Mouse (Mus musculus): ENCODE results near the gene Tmem189. TPM values are rescaled to one million over a fixed set of nuclear protein-coding genes. Genes with fewer than 3 reads are reported as not detected.
"Not testable (repeated sequence)": the region's sequence is repeated elsewhere in the genome, so short reads cannot be mapped to it uniquely, and the experiment has no call there.

Gene Tmem189
- polyA plus RNA-seq, 1 experiment: 88.8 TPM

DNA sequence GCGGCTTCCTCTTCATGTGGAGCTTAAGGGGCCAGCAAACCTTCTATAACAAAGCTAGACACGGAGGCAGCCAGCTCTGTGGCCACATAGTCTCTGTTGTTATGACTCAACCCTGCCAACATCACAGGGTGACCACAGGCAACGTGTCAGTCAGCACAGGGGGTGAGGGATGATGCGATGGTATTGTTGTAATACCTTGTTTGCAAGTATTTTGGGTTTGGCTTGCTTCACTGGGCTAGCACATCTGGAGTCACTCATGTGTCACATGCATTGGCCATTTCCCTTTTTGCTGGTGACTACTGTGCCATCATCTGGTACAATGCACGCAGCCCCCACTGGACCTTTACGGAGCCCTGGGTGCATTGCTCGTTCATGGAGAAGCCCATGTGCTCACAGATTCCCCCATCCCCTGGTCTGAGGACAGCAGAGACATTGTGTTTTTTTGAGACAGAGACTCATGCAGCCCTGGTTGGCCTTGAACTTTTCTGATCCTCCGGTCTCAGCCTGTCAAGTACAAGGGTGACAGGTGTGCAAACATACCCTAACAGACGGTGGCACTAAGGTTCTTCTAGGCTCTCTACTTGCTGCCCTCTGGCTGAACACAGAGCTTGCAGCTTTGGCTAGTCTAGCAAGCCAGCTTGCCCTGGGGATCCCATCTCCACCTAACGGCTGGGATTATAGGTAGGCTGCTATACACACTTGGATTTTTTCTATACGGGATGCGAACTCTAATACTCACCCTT lies 40.2 kb downstream of the Tmem189 start:
- TF ChIP-seq CTCF (IDR thresholded peaks at IDR 0.05; ENCODE audit: extremely low read depth, insufficient read depth, low read length): no peak
- TF ChIP-seq POLR2A (IDR thresholded peaks at IDR 0.05; ENCODE audit: extremely low read depth, insufficient read depth, low read length): no peak
- H3K4me1 ChIP-seq (ENCODE audit: control insufficient read depth, insufficient read depth, low read length): peaks cover 2% of the 10 kb centered on the region; the same call in 1 of the 2 replicates
- no peak overlapping the region for H3K27ac ChIP-seq (ENCODE audit: insufficient read depth, low read length)
- H3K4me3 ChIP-seq (ENCODE audit: insufficient read depth, low read length): no peak overlapping the region

GRCm38 (mm10) chr2:167646411-167646810 lies 43.2 kb downstream of the Tmem189 start:
- H3K4me1 ChIP-seq (ENCODE audit: control insufficient read depth, insufficient read depth, low read length): peaks cover 2% of the 10 kb centered on the region; the same call in 1 of the 2 replicates
- TF ChIP-seq POLR2A (IDR thresholded peaks at IDR 0.05; ENCODE audit: extremely low read depth, insufficient read depth, low read length): no peak
- no peak for TF ChIP-seq CTCF (IDR thresholded peaks at IDR 0.05; ENCODE audit: extremely low read depth, insufficient read depth, low read length)

GRCm38 (mm10) chr2:167643356-167644052 lies 46.1 kb downstream of the Tmem189 start:
- H3K4me3 ChIP-seq (ENCODE audit: insufficient read depth, low read length); H3K27ac ChIP-seq (ENCODE audit: insufficient read depth, low read length); H3K4me1 ChIP-seq (ENCODE audit: control insufficient read depth, insufficient read depth, low read length): not testable (repeated sequence)

More at GRCm38 (mm10) chr2:167646411-167646810, 43.2 kb downstream of the Tmem189 start:
- Histone ChIP-seq H3K4me3 (ENCODE audit: insufficient read depth, low read length) (no peak overlapping the region), H3K27ac (ENCODE audit: insufficient read depth, low read length) (no peak overlapping the region)

DNA sequence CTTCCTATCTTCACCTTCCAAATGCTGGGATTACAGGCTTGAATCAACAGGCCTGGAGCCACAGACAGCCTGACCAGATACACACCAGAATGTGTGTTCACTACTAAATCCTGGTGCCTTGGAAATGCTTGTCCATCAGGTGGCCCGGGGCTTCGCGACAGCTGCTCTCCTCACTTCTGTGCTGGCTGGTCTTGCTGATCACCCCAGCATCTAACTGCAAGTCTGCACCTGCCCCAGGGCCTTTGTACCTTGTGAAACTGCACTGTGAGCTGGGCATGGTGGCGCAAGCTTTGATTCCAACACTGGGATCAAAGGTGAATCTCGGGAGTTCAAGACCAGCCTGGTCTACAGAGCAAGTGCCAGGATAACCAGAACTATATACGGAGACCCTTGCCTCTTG lies 47.5 kb downstream of the Tmem189 start:
- Histone ChIP-seq H3K4me3 (ENCODE audit: insufficient read depth, low read length) (no peak overlapping the region), H3K27ac (ENCODE audit: insufficient read depth, low read length) (no peak overlapping the region), H3K4me1 (ENCODE audit: control insufficient read depth, insufficient read depth, low read length) (no peaks in the 10 kb centered on the region)
- TF ChIP-seq CTCF (IDR thresholded peaks at IDR 0.05; ENCODE audit: extremely low read depth, insufficient read depth, low read length): no peak
- no peak for TF ChIP-seq POLR2A (IDR thresholded peaks at IDR 0.05; ENCODE audit: extremely low read depth, insufficient read depth, low read length)

- Histone ChIP-seq H3K27ac (ENCODE audit: insufficient read depth, low read length) (no peak overlapping the region), H3K4me1 (ENCODE audit: control insufficient read depth, insufficient read depth, low read length) (no peaks in the 10 kb centered on the region), H3K4me3 (ENCODE audit: insufficient read depth, low read length) (no peak overlapping the region)
- TF ChIP-seq CTCF (IDR thresholded peaks at IDR 0.05; ENCODE audit: extremely low read depth, insufficient read depth, low read length) (peak; percentile 62), POLR2A (IDR thresholded peaks at IDR 0.05; ENCODE audit: extremely low read depth, insufficient read depth, low read length) (no peak)
These were observed 48.3 kb downstream of the Tmem189 start for GRCm38 (mm10) chr2:167641337-167641736.

DNA sequence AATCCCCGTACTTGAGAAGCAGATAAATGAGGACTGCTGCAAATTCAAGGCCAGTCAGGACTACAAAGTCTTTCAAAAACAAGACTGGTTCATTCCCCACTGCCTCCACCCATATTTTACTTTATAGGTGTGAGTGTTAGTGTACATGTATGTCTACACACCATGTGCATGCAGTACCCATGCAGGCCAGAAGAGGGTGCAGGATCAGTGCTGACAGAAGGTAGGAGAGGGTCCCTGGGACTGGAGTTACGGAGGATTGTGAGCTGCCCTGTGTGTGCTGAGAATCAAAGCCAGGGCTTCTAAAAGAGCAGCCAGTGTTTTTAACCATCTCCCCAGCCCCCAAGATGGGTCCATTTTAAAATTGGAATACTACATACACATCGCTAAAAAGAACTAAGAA lies 49.3 kb downstream of the Tmem189 start:
- H3K4me3 ChIP-seq (ENCODE audit: insufficient read depth, low read length): no peak overlapping the region
- H3K27ac ChIP-seq (ENCODE audit: insufficient read depth, low read length): no peak overlapping the region
- TF ChIP-seq POLR2A (IDR thresholded peaks at IDR 0.05; ENCODE audit: extremely low read depth, insufficient read depth, low read length) (no peak), CTCF (IDR thresholded peaks at IDR 0.05; ENCODE audit: extremely low read depth, insufficient read depth, low read length) (peak; percentile 57)
- no peaks in the 10 kb centered on the region for H3K4me1 ChIP-seq (ENCODE audit: control insufficient read depth, insufficient read depth, low read length)

DNA sequence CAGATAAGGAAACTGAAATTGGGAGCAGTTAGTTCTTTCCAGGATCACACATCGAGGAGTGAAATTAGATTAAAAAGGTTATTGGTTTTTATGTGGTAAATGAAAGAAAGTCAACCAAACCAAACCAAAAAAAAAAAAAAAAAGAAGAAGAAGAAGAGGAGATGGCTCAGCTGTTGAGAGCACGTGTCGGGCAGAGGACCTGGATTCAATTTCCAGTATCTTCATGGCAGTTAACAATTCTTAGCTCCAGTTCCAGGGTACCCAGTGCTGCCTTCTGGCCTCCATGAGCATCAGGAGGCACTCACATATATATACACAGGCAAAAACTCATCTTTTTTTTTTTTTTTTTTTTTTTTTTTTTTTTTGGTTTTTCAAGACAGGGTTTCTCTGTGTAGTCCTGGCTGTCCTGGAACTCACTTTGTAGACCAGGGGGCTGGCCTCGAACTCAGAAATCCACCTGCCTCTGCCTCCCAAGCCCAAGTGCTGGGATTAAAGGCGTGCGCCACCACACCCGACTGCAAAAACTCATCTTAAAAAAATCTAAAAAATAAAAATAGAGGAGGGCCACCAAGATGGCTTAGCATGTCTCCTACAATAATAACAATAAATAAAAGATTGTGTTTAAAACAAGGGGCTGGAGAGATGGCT lies 54.6 kb downstream of the Tmem189 start:
- H3K27ac ChIP-seq (ENCODE audit: insufficient read depth, low read length): no peak overlapping the region
- peaks cover 3% of the 10 kb centered on the region; the same call in 1 of the 2 replicates for H3K4me1 ChIP-seq (ENCODE audit: control insufficient read depth, insufficient read depth, low read length)
- H3K4me3 ChIP-seq (ENCODE audit: insufficient read depth, low read length): no peak overlapping the region
- TF ChIP-seq POLR2A (IDR thresholded peaks at IDR 0.05; ENCODE audit: extremely low read depth, insufficient read depth, low read length) (no peak), CTCF (IDR thresholded peaks at IDR 0.05; ENCODE audit: extremely low read depth, insufficient read depth, low read length) (no peak)

- Histone ChIP-seq H3K4me1 (ENCODE audit: control insufficient read depth, insufficient read depth, low read length) (peaks cover 4% of the 10 kb centered on the region; the same call in 1 of the 2 replicates), H3K4me3 (ENCODE audit: insufficient read depth, low read length) (no peak overlapping the region), H3K27ac (ENCODE audit: insufficient read depth, low read length) (0 out of 2 replicates have a peak overlapping the region, but pooled peaks have one; percentile 5)
- TF ChIP-seq CTCF (IDR thresholded peaks at IDR 0.05; ENCODE audit: extremely low read depth, insufficient read depth, low read length) (no peak), POLR2A (IDR thresholded peaks at IDR 0.05; ENCODE audit: extremely low read depth, insufficient read depth, low read length) (peak; percentile 69)
These were observed 55.3 kb downstream of the Tmem189 start for GRCm38 (mm10) chr2:167634338-167634770.

- H3K27ac ChIP-seq (ENCODE audit: insufficient read depth, low read length): no peak overlapping the region
- TF ChIP-seq POLR2A (IDR thresholded peaks at IDR 0.05; ENCODE audit: extremely low read depth, insufficient read depth, low read length) (no peak), CTCF (IDR thresholded peaks at IDR 0.05; ENCODE audit: extremely low read depth, insufficient read depth, low read length) (no peak)
- peaks cover 10% of the 10 kb centered on the region; the same call in 1 of the 2 replicates for H3K4me1 ChIP-seq (ENCODE audit: control insufficient read depth, insufficient read depth, low read length)
- no peak overlapping the region for H3K4me3 ChIP-seq (ENCODE audit: insufficient read depth, low read length)
These were observed 56.1 kb downstream of the Tmem189 start for GRCm38 (mm10) chr2:167633537-167633872.
